Mouse (Mus musculus) 3134 (cell line): Measurements from ENCODE around the gene Rbks.

ENCODE experiments used
- DNase-seq: peaks from one replicate; pipeline ENCODE4 v3.0.0-alpha.2; 2011; ENCODE audit warnings: low spot score; ENCODE audit not compliant: insufficient read length; ENCODE audit errors: extremely low read depth

Gene Rbks

DNA sequence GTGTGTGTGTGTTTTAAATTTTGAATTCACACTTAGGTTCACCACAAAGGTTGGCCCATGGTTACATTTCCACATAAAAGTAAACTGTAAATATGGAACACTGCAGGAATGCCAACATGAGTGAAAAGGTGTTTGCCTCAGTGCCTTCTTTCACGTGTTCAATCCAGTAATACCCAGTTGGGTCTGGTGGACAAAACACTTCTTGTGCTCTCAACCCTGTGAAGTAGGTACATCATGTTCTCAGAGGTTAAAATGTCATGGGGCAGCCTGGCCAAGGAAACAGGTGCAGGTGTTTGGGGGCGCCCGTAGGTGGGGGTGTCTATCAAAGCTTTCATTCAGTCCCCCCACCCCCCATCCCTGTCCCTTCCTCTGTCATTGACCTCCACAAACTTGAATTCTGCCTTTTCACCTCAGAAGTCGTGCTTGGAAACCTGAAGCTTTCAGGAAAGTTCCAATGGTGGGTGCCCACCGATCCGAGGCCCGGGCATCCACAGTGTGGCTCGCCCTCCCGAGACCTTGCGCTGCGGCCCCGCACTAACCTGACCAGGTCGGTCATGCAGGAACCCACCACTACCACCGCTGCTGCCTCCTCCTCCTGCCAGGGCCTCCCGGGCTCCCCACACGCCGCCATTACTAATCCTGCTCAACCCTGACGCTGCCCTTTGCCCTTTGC lies at the start of gene Rbks:
Gene Rbks, minus strand, starts transcription at position 657 of the 673 bp plus-strand sequence.
- DNase-seq: no peak

DNA sequence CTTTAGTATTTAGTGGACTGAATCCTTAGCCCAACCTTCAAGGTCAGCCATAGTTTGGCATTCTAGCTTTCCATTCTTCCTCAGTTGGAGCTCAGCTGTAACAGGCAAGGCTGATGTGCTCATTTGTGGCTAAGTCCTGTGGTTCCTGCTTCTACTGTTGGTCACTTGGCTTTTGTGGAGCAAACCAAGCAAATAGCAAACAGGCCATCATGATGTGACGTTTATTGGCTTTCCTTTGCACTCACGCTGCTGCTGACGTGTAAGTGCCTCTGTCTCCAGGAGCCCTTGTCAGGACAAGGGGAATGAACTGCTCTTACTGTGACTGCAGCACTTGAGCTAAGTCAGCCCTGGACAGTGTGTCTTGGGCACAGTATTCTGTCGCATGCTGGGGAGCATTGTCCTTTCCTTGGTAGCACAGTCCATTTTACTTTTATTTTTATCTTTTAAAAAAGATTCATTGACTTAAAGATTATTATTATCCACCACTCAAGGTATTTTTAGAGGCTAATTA lies 45.1 kb upstream of the Rbks start:
- peak; percentile 34 for DNase-seq

DNA sequence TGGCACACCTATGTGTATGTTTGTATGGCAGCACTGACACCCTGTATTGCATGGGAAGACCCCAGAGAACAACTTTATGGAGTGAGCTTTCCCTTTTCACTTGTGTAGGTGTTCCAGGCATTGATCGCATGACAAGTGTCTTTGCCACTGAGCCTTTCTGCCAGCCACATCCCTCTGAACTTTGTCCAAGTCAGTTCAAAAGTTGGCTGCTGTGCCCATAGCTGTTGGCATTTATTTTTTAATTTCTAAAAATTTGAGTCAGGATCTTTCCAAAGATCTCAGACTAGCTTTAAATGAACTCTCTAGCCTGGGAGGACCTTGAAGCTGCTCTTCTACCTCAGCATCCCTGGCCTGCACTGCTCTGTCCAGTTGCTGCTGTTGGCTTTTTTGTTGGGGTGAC lies 44.5 kb upstream of the Rbks start:
- no peak for DNase-seq

DNA sequence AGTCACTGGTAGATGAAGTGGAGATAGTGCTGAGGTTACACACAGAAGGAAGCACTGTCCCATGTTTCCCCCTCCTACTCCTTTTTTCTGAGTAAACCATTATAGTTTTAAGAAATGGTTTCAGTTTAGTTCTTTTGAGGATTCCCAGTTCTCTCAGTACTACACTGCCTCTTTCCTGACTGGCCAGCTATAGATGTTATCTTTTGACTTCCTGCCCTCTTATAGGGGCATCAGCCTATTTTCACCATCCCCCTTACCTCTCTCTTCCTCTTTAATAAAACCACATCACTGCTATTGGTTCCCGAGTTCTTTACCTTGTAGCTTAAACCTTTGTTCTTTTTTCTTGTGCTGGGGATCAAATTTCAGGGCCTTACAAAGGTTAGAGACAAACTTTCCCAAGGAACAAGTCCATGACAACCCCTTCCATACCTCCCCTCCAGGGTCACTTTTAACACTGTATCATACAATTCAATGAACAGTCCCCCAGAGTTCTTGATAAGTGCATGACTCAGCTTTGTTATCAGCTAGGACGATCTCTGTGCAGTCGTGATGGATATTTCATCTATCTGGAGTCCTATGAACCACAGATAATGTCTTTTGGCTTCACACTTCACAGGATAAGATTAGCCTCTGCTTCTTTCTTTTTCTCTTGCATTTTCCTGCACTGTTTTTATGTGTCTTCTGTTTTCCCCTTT lies 35.4 kb upstream of the Rbks start:
- no peak for DNase-seq

DNA sequence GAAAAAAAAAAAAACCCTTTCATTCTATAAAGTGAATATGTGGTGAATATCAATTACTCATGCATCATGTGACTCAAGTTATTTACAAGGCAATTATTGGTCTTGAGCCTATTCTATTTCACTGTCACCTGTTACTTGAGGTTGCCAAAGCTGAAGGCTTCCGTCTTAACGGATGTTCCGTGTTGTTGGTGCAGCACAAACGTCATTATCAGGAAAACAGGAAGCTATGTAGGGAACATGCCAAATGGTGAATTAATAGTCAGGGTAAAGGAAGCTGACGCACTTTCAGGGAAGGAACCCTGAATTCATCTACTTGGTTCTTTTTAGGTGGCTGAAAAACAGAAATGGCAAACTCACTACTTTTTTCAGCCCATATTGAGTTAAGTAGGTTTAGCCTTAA lies 30.0 kb upstream of the Rbks start:
- DNase-seq: no peak

DNA sequence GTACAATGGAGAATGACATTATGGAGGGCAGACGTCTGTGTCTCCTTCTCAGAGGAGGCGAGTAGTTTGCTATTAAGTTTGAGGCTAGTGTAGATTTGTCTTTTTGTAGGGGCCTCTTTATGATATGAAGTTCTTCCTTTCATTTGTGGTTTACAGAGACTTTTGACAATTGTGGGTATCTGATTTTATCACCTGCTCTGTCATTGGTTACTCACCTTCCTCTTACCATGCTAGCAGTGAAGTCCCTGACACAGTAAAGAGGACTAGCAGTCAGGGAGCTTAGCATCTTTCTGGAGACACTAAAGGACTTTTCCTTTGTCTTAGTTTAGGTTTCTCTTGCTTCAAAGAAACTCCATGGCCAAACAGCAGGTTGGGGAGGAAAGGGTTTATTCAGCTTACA lies 28.5 kb upstream of the Rbks start:
- DNase-seq: no peak

DNA sequence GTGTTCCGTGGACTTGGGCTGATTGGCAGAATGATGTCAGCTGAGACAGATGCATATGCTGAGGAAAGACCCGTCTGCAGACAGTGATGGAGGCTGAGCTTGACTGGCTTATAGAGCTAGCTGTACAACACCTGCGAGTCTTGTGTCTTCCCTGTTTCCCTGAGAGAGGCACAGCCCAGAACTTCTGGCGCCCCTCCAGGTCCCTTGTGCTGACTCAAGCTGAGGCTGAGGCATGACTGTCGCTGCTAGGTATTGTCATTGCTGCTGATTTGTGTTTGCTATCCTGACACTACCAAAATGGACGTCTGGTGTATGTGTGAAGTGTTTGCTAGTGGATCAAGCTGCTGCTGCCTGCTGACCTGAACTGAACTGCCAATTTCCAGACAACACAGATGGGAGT lies 27.1 kb upstream of the Rbks start:
- peak; percentile 18 for DNase-seq

DNA sequence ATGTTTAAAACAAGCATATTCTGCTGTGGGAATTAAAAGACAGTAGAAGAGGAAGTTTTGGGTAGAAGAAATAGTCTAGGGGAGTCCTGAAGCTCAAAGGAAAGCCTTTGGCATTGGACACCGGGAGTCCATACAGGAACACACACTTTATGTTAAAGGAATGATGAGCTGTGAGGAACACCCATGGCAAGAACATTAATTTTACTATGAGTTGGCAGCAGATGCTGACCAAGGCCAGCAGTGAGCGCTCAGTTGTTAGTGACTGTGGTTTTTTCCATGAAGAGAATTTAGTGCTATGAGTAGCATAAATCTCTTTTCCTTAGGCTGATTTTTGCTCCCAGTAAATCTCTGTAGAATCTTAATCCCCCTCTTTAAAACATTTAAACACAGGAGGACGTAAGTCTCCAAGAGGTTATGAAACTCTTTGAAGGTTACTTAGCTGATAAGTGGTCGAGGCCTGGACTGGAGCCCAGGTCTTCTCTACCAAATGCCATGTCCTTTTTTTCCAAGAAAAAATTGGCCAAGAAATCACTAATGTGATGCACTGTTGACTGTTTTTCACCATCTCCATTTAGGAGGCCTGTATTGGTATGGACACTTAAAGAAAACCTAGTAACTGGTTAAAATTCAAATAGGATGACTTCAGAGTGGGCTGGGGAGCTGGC lies 18.2 kb upstream of the Rbks start:
- no peak for DNase-seq

DNA sequence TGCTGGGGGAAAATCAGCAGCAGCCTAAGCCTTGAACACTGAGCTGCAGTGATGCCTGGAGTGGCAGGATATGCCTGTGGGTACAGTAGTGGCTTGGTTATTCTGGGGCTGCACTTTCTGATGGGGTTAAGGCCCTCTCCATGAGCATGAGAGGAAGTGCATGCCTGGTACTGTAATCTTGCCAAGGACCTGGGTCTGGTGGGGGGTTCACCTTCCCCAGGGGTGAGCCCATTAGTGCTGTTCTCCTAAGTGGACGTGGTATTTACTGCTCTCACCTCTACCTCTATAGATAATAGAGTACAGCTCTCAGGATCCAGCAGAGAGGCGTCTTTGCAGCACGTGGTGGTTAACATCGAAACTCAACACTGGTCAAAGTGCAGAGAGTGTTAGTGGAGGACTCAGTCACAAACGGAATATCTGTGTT lies 16.4 kb upstream of the Rbks start:
- DNase-seq: no peak

DNA sequence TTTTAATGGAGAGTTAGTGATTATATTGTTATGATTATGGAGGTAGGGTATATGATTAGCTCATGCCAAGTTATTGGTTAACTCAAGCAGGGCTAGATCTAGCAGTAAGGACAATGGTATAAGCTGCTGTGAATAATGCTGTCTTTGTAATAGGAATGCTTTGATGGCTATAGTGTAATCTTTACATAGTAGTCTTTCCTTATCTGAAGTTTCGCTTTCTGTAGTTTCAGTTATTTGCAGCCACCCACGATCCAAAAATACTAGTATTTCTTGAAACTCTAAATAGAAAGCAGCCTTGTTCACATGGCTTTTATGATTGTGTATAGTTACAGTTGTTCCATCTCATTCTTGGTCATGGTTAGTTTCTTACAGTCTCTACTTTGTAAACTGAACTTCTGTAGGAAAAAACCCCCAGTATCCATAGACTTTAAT lies 15.9 kb upstream of the Rbks start:
- no peak for DNase-seq

DNA sequence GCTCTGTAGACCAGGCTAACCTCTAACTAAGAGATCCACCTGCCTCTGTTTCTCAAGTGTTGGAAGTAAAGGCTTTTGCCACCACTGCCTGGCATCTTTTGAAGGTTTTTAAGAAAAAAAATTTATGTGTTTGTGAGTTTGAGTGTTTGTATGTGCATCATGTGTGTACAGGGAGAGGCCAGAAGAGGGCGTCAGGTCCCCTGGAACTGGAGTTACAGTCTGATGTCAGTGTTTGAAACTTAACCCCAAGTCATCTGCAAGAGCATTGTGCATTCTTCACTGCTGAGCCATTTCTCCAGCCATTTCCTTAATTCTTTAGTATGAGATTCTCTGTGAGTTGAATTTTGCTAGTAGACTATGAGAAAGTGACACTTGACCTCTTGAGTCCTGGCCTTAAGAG lies 12.0 kb upstream of the Rbks start:
- DNase-seq: peak; percentile 32

DNA sequence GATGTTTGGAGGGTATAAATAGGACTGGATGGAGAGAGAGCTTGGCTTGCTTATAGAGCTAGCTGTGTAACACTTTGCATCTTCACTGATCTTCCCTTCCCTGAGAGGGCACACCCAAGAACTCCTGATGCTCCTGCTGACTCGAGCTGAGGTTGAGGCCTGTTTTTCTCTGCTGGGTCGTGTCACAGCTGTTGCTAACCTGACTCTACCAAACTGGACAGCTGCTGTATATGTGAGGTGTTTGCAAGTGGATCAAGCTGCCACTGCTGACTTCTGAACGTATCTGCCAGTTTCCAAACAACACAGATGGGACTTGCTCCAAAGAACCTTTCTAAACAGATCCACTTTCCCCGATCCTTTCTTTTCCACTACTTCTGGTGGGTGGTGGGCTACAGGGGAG lies 9.4 kb upstream of the Rbks start:
- no peak for DNase-seq

DNA sequence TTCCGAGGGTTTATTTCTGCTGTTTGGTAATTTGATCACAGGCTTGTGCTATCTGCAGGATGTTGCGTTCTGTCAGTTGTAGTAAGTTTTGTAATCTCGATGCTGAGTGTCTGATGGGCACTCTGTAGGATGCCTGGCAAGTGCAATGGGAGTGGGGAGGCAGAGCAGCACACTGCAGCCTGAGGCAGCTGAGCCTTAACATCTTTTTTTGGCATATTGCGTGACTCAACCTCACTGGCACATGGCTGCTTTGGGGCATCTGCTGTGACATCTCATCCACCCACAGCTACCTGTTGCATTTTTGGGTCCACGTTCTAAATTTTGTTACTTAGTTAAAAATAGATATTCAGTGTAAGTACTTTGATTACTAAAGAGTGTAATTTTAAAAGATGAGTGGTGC lies 7.5 kb upstream of the Rbks start:
- no peak for DNase-seq

DNA sequence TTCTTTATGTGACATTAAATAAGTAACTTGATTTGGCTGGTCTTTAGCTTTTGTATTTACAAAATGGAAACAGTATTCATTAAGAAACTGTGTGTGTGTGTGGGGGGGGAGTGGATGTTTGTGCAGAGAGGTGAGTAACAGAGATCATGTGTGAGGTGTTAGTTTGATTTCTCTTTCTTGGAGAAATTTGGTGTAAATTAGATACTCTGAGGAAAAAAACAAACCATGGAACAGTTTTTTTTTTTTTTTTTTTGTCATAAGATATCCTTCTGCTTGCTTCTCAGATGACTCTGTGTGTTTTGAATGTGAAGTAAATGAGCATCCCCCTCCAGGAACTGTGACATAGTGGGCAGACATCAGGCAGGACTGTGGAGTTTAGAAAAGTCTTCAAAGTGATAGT lies 2.0 kb upstream of the Rbks start:
- no peak for DNase-seq

DNA sequence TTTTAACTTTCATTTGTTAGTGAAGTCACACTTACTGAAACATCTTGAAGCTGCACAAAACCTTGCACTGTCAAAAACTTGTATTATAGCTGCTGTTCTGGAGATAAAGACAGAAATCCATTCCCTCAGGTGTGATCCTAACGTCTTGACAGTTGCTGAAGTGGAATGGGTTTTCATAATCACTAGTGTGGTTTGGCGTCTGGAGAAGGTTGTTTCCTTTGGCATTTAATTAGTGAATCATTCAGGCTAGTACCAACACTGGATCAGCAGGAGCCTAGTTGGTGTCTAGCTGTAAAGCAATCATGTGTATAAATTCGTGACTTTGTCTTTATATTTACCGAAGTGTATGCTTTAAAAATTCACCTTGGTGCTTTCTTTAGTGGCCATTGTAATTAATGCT lies 1.5 kb upstream of the Rbks start:
- peak; percentile 38 for DNase-seq

DNA sequence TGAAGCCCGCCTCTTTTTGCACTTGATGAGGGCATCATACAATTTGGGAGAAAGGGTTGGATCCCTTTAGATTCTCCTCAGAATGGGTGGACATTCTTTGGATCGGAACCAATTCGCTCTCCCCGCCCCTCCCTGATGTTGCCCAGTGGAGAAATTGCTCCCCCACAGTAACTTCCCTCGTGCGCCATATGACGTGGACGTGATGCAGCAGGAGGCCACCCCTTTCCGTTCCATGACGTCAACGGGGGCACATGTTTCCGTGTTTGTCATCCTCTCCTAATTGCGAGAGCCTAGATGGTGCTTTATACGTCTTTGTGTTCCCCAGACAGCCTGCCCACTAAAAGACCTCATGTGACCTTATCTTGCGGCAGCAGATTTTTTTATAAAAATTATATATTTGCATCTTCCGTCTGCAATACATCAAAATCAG lies 885 bp upstream of the Rbks start:
- DNase-seq: no peak

DNA sequence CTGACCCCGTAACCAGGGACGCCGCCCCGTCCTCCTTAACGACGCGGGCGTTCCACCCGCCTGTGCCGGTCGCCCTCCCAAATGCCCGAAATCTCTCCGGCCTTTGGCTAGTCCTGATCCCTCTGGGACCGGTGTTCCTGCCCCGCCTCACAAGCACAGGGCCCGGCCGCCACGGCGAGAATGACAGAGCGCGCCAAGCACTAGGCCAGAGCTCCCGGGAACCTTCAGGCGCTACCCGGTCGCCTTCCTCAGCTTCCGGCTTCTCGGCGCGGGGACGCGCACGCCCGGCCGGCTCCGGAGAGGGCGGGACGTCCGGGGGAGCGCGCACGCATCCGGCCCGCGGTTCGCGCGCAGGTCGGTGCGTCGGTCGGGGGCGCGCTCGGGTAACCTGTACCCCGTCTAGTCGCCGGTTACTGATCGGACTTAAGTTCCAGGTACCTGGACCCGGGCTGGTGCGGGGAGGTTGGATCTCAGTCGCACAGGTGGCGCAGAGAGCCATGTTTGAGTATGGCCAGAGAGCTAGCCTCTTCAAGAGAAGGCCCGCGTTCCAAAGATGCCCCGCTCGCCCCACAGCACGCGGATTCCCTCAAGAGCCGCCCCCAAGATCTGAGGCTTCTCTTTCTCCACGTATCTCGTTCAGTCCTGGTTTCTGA lies 343 bp upstream of the Rbks start, which contains the start of gene Babam2:
Gene Babam2, plus strand, starts transcription at position 41 of the 653 bp plus-strand sequence.
- DNase-seq: peak; percentile 93

DNA sequence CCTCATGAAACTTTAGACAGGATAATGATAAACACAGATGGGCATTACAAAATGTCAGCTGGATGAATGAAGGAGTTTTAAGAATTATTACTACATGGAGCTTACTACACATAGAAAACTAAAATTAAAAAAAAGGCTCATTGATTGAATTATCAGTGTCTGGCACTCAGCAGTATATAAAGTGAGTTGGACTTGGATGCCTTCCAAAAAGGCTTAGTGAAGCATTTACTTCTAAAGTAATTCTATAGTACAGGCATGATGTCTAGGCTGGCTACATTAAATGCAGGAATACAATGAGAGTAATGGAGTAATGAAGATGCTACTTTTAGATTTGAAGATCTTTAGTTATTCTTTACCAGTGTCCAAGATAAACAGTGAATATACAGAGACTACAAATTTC lies 4.2 kb downstream of the Rbks start:
- DNase-seq: no peak

DNA sequence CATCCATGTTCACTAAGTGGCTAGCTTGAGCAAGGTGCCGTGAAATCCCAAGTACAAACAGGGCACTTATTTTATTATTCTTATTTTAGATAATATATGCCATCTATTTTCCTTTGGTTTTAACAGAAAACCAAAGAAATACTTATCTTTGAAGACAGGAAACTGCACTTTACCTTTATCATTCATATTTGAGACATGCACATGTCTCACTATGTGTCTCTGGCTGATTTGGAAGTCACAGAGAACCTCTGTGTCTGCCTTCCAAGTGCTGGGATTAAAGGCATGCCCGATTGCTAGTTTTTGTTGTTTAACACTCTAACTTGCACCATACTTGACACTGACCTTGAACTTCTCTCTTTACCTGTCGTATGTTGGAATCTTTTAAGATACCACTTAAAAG lies 9.5 kb downstream of the Rbks start:
- DNase-seq: no peak

DNA sequence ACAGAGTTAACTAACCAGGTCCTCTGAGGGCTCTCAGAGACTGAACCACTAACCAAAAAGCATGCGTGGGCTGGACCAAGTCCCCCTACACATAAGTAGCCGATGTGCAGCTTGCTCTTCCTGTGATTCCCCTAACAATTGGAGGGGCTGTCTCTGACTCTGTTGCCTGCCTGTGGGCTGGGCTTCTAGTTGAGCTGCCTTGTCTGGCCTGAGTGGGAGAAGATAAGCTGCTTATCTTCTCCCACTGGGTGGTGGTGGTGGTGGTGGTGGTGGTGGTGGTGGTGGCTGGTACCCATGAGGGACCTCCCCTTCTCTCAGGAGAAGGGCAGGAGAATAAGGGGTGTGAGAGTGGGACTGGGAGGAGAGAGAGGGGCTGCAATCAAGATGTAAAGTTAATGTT lies 11.4 kb downstream of the Rbks start:
- DNase-seq: no peak

DNA sequence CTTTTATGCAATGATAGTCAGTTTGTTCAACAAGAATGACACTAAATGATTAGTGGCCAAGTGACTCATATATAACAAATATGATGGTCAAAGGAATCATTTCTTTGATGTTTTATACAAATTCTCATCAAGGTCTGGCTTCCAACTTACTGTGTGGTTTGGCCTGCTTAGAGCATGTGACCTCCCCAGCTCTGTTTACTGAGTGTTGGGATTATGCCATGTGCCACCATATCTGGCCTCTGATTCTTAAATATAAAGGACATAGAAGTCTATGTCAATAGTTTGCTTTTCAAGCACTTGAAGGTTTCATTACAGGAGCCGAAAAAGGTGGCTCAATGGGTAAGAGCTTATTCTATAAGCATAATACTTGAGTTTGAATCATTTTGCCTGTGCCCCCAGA lies 15.1 kb downstream of the Rbks start:
- DNase-seq: no peak
